Mouse (Mus musculus) CH12.LX (cell line): Measurements from ENCODE around the gene Cyth4.

ENCODE experiments used
- BHLHE40 ChIP-seq: IDR thresholded peaks from 2 replicates; pipeline ENCODE4 v1.6.1; 2011; ENCODE audit warnings: mild to moderate bottlenecking, low read depth, low read length, improper control_type of control experiment
- CHD2 ChIP-seq: IDR thresholded peaks from 2 replicates; pipeline ENCODE4 v1.6.1; 2011; ENCODE audit warnings: low read length, improper control_type of control experiment
- CTCF ChIP-seq, 2 experiments: IDR thresholded peaks in 1 of 2; conservative IDR thresholded peaks in 1 of 2; 2 replicates each; pipeline ENCODE4 v1.5.1; 2011 to 2012; ENCODE audit warnings: low read depth in 2 of 2, low read length in 2 of 2, improper control_type of control experiment in 1 of 2, inconsistent platforms in 1 of 2, mild to moderate bottlenecking in 1 of 2, moderate library complexity in 1 of 2
- POLR2A ChIP-seq: IDR thresholded peaks from 2 replicates; pipeline ENCODE4 v1.6.1; 2011; ENCODE audit warnings: low read depth, mild to moderate bottlenecking, improper control_type of control experiment, low read length
- USF1 ChIP-seq: IDR thresholded peaks from 2 replicates; pipeline ENCODE4 v1.6.1; 2014; ENCODE audit warnings: low read depth, mild to moderate bottlenecking, inconsistent platforms, low read length, improper control_type of control experiment
- USF2 ChIP-seq: conservative IDR thresholded peaks from 2 replicates; pipeline ENCODE4 v1.6.1; 2011; ENCODE audit warnings: low read depth, low read length, improper control_type of control experiment
- ZC3H11A ChIP-seq: IDR thresholded peaks from 2 replicates; pipeline ENCODE4 v1.6.1; 2012; ENCODE audit warnings: low read depth, mild to moderate bottlenecking, inconsistent platforms, low read length, improper control_type of control experiment
- ZMIZ1 ChIP-seq: IDR thresholded peaks from 2 replicates; pipeline ENCODE4 v1.6.1; 2012; ENCODE audit warnings: low read depth, mild to moderate bottlenecking, inconsistent platforms, low read length, improper control_type of control experiment

DNA sequence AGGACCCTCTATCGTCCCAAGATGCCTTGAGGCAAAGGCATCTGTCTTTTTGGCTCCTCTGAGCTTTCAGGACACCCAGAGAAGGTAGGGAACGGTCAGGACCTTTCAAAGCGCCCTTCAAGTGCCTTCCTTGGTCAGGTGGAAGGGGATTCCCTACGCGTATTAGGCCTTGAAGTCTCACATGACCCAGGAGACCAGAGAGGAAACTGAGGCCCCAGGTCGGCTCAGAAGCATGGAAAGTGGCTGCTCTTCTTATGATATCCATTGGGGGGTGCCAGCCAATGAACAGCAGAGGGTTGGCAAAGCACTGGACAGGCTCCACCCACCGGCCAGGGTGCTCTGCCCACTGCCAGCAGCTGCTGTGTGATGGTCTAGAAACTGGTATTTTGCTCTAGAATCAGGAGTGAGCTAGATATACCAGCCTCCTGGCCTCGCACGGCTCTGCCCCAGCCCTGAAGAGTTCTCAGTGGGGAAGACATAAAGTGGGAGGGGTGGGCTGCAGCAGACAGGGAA, 29.2 kb upstream of the Cyth4 start:
- TF ChIP-seq CTCF (conservative IDR thresholded peaks at IDR 0.05 in 1 of 2, IDR thresholded peaks at IDR 0.05 in 1 of 2; ENCODE audit: low read depth in 2 of 2, low read length in 2 of 2): peak in 1 of 2 experiments; percentile 15; a peak in 1 of 4 replicates
- TF ChIP-seq USF2: no peak
- no peak for TF ChIP-seq POLR2A
- TF ChIP-seq ZC3H11A: no peak
- TF ChIP-seq ZMIZ1: 0 out of 2 replicates have a peak, but pooled peaks have one; percentile 25
- no peak for TF ChIP-seq USF1
- TF ChIP-seq BHLHE40: peak; percentile 62
- no peak for TF ChIP-seq CHD2
